Mouse (Mus musculus): ENCODE measurements at regions not wholly inside any gene's neighbourhood (a gene's known extent, or its start where the extent isn't known, plus 50 kb on each side); places are given as distances from the start of the nearest gene placed in this dataset.

- peaks cover 21% of the 10 kb centered on the region for H3K27me3 ChIP-seq (ENCODE audit: control insufficient read depth, insufficient read depth, low read length)
- DNase-seq (ENCODE audit: low read depth in 3 of 3, low spot score in 3 of 3) (no peak), ATAC-seq (ENCODE audit: insufficient read depth) (no peak)
- no peak overlapping the region for H3K4me3 ChIP-seq (ENCODE audit: insufficient read depth in 1 of 2, low read depth in 2 of 2, low read length in 2 of 2)
- H3K9me3 ChIP-seq (ENCODE audit: control insufficient read depth, low read length) = no peaks in the 10 kb centered on the region
- no peaks in the 10 kb centered on the region for H3K36me3 ChIP-seq (replicated peaks; ENCODE audit: control insufficient read depth, insufficient read depth, low read depth)
- no peak overlapping the region for H3K4me2 ChIP-seq (ENCODE audit: low read depth)
- no peak overlapping the region for H3K27ac ChIP-seq
- H3K9ac ChIP-seq (replicated peaks) = no peak overlapping the region
- TF ChIP-seq CTCF (IDR thresholded peaks at IDR 0.05; ENCODE audit: low read depth) = no peak
- no peak for TF ChIP-seq EP300 (IDR thresholded peaks at IDR 0.05; ENCODE audit: low read depth)
- WGBS (ENCODE audit: insufficient replicate concordance) = 29% methylated on average over 9 of the region's 9 CpGs
- H3K4me1 ChIP-seq (replicated peaks; ENCODE audit: control insufficient read depth in 2 of 2, insufficient read depth in 2 of 2, low read length in 1 of 2) = no peaks in the 10 kb centered on the region
These were observed 146.5 kb upstream of the Lhx5 start for GRCm38 (mm10) chr5:120285036-120285435.

DNA sequence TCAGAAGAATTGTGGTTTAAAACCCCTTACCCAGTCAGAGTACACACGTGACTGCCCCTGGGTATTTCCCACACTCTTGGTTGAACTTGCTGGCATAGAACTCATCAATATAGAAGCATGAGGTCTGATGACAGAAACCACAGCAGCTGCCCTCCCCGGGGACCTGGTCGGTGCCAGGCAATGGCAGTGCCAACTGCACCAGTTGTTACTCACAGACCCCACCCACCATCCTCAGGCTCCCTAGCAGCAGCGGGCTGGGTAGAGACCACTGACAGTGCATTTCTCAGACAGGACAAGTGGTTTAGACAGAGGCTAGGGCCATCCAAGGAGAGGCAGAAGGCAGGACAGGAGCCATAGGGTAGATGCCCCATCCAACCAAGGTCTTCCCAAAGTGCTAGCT lies 144.7 kb upstream of the Lhx5 start:
- Histone ChIP-seq H3K4me1 (replicated peaks; ENCODE audit: control insufficient read depth in 2 of 2, insufficient read depth in 2 of 2, low read length in 1 of 2) (no peaks in the 10 kb centered on the region), H3K36me3 (replicated peaks; ENCODE audit: control insufficient read depth, insufficient read depth, low read depth) (no peaks in the 10 kb centered on the region), H3K27ac (no peak overlapping the region), H3K9me3 (ENCODE audit: control insufficient read depth, low read length) (no peaks in the 10 kb centered on the region), H3K9ac (replicated peaks) (no peak overlapping the region), H3K27me3 (ENCODE audit: control insufficient read depth, insufficient read depth, low read length) (peaks cover 9% of the 10 kb centered on the region), H3K4me3 (ENCODE audit: insufficient read depth in 1 of 2, low read depth in 2 of 2, low read length in 2 of 2) (no peak overlapping the region), H3K4me2 (ENCODE audit: low read depth) (no peak overlapping the region)
- TF ChIP-seq CTCF (IDR thresholded peaks at IDR 0.05; ENCODE audit: low read depth) (no peak), EP300 (IDR thresholded peaks at IDR 0.05; ENCODE audit: low read depth) (no peak)
- ATAC-seq (ENCODE audit: insufficient read depth) = no peak
- WGBS (ENCODE audit: insufficient replicate concordance) = 60% methylated on average over 4 of the region's 4 CpGs
- no peak for DNase-seq (ENCODE audit: low read depth in 3 of 3, low spot score in 3 of 3)

- Histone ChIP-seq H3K36me3 (replicated peaks; ENCODE audit: control insufficient read depth, insufficient read depth, low read depth) (no peaks in the 10 kb centered on the region), H3K9me3 (ENCODE audit: control insufficient read depth, low read length) (no peaks in the 10 kb centered on the region), H3K27me3 (ENCODE audit: control insufficient read depth, insufficient read depth, low read length) (peaks cover 5% of the 10 kb centered on the region), H3K4me2 (ENCODE audit: low read depth) (no peak overlapping the region), H3K4me3 (ENCODE audit: insufficient read depth in 1 of 2, low read depth in 2 of 2, low read length in 2 of 2) (no peak overlapping the region), H3K9ac (replicated peaks) (no peak overlapping the region), H3K27ac (no peak overlapping the region), H3K4me1 (replicated peaks; ENCODE audit: control insufficient read depth in 2 of 2, insufficient read depth in 2 of 2, low read length in 1 of 2) (no peaks in the 10 kb centered on the region)
- no peak for ATAC-seq (ENCODE audit: insufficient read depth)
- 10% methylated on average over 23 of the region's 23 CpGs for WGBS (ENCODE audit: insufficient replicate concordance)
- no peak for DNase-seq (ENCODE audit: low read depth in 3 of 3, low spot score in 3 of 3)
- TF ChIP-seq EP300 (IDR thresholded peaks at IDR 0.05; ENCODE audit: low read depth) = no peak
- no peak for TF ChIP-seq CTCF (IDR thresholded peaks at IDR 0.05; ENCODE audit: low read depth)
These were observed 143.3 kb upstream of the Lhx5 start for GRCm38 (mm10) chr5:120288036-120288684.

- Histone ChIP-seq H3K27ac (no peak overlapping the region), H3K4me2 (ENCODE audit: low read depth) (no peak overlapping the region), H3K4me3 (ENCODE audit: insufficient read depth in 1 of 2, low read depth in 2 of 2, low read length in 2 of 2) (no peak overlapping the region), H3K9me3 (ENCODE audit: control insufficient read depth, low read length) (no peaks in the 10 kb centered on the region), H3K4me1 (replicated peaks; ENCODE audit: control insufficient read depth in 2 of 2, insufficient read depth in 2 of 2, low read length in 1 of 2) (no peaks in the 10 kb centered on the region), H3K36me3 (replicated peaks; ENCODE audit: control insufficient read depth, insufficient read depth, low read depth) (no peaks in the 10 kb centered on the region), H3K27me3 (ENCODE audit: control insufficient read depth, insufficient read depth, low read length) (no peaks in the 10 kb centered on the region; the same call in 1 of the 2 replicates), H3K9ac (replicated peaks) (no peak overlapping the region)
- TF ChIP-seq EP300 (IDR thresholded peaks at IDR 0.05; ENCODE audit: low read depth) (no peak), CTCF (IDR thresholded peaks at IDR 0.05; ENCODE audit: low read depth) (no peak)
- whole genome bisulfite sequencing (ENCODE audit: insufficient replicate concordance) = 15% methylated on average over 16 of the region's 16 CpGs
- no peak for DNase-seq (ENCODE audit: low read depth in 3 of 3, low spot score in 3 of 3)
- ATAC-seq (ENCODE audit: insufficient read depth) = peak; percentile 15; the same call in 1 of the 2 replicates
These were observed 136.9 kb upstream of the Lhx5 start for GRCm38 (mm10) chr5:120294526-120295078.

DNA sequence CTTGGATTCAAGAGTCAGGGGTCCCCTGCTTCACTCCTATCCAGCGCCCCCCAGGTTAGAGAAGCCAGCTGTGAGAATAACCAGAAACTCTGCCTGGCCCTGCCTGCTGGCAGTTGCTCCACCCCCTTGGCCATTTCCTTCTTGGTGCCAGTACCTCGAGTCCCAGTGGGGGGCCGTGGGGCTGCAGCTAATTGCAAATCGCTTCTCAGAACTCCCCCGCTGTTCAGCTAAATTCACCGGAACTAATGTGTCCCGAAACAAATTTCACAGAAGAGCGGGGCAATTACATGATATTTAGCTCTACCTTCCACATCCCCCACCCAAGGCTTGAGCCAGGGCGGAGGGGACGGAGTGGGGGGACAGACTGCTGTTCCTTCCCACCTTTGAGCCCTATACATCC lies 134.3 kb upstream of the Lhx5 start:
- Histone ChIP-seq H3K9ac (replicated peaks) (no peak overlapping the region), H3K4me3 (ENCODE audit: insufficient read depth in 1 of 2, low read depth in 2 of 2, low read length in 2 of 2) (no peak overlapping the region), H3K9me3 (ENCODE audit: control insufficient read depth, low read length) (no peaks in the 10 kb centered on the region), H3K27ac (no peak overlapping the region), H3K4me2 (ENCODE audit: low read depth) (no peak overlapping the region), H3K4me1 (replicated peaks; ENCODE audit: control insufficient read depth in 2 of 2, insufficient read depth in 2 of 2, low read length in 1 of 2) (no peaks in the 10 kb centered on the region), H3K27me3 (ENCODE audit: control insufficient read depth, insufficient read depth, low read length) (peaks cover 23% of the 10 kb centered on the region), H3K36me3 (replicated peaks; ENCODE audit: control insufficient read depth, insufficient read depth, low read depth) (no peaks in the 10 kb centered on the region)
- DNase-seq (ENCODE audit: low read depth in 3 of 3, low spot score in 3 of 3) (no peak), ATAC-seq (ENCODE audit: insufficient read depth) (no peak)
- no peak for TF ChIP-seq CTCF (IDR thresholded peaks at IDR 0.05; ENCODE audit: low read depth)
- no peak for TF ChIP-seq EP300 (IDR thresholded peaks at IDR 0.05; ENCODE audit: low read depth)
- 12% methylated on average over 10 of the region's 10 CpGs for WGBS (ENCODE audit: insufficient replicate concordance)
